Mouse (Mus musculus) hematopoietic multipotent progenitor cell, adult 10-12 weeks (in vitro differentiated cells): ENCODE results near the gene Ttll11. TPM values are rescaled to one million over a fixed set of nuclear protein-coding genes. Genes with fewer than 3 reads are reported as not detected.

Experiments
- polyA plus RNA-seq: library from polyadenylated mRNA; stranded (reverse); fragments of >175 nt; gene quantifications from 2 replicates; pipeline ENCODE4 v1.2.3, GENCODE M21; 2012; ENCODE audit warnings: low replicate concordance

Ttll11 gene
- polyA plus RNA-seq: 0.51 and 1.1 TPM in 2 replicates

DNA sequence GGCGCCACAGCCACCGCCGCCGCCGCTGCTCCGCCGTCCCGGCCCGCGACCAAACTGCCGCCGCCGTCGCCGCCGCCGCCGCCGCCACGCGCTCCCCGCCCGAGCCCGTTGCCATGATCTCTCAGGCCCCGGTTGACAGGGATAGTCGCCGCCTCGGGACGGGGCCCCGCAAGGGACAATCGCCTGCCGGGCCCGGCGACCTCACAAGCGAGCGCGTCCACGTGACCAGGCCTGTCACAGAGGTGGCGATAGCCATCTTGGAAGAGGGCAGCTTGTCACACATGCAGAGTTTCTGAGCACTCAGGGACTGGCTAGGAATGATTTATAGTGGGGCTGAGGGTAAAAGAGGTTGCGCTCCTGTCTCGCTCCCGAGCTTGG lies at the start of gene Ttll11:
Ttll11 (minus strand) TSS at position 270 of the 378 bp plus-strand sequence.

Other genes with a start within 250 kb of the Ttll11 start
- 28.6 and 33.6 TPM in 2 replicates for gene Ndufa8, start 69.5 kb upstream of the Ttll11 start, polyA plus RNA-seq
- not detected in 2 replicates for gene Morn5, start 69.5 kb upstream of the Ttll11 start, polyA plus RNA-seq
- 0.15 TPM in 1 of 2 replicates, not detected in the other for gene Lhx6, start 125.5 kb upstream of the Ttll11 start, polyA plus RNA-seq
- gene Mrrf, start 156.5 kb upstream of the Ttll11 start, polyA plus RNA-seq: 0.77 and 1.1 TPM in 2 replicates
- 10.2 and 12.1 TPM in 2 replicates for gene Rbm18, start 156.9 kb upstream of the Ttll11 start, polyA plus RNA-seq